Mouse (Mus musculus) lung, postnatal 0 days (tissue): ENCODE results near the gene Rcsd1. TPM values are rescaled to one million over a fixed set of nuclear protein-coding genes. Genes with fewer than 3 reads are reported as not detected.

Experiments
- ATAC-seq: fragments of 200-750 bp; cut with Nextera tagmentation; 2 replicates; pipeline ENCODE4 v1.8.0; 2017; ENCODE audit warnings: moderate library complexity
- DNase-seq: peaks from one replicate; pipeline ENCODE4 v3.0.0-alpha.2; 2016; ENCODE audit warnings: low spot score
- H3K27ac ChIP-seq: fragments of 300-500 bp; sonication (generic); 2 replicates; pipeline ENCODE4 v1.5.1; 2014; ENCODE audit warnings: antibody characterized with exemption, mild to moderate bottlenecking, low read length, mixed read lengths
- H3K27me3 ChIP-seq: fragments of 300-500 bp; sonication (generic); replicated peaks from 2 replicates; pipeline ENCODE4 v1.6.1; 2014; ENCODE audit warnings: low read length, mixed read lengths; ENCODE audit not compliant: insufficient read depth
- H3K36me3 ChIP-seq: fragments of 300-500 bp; sonication (generic); 2 replicates; pipeline ENCODE4 v1.6.1; 2014; ENCODE audit warnings: low read length, mixed read lengths; ENCODE audit not compliant: insufficient read depth
- H3K4me1 ChIP-seq: fragments of 300-500 bp; sonication (generic); 2 replicates; pipeline ENCODE4 v1.6.1; 2014; ENCODE audit warnings: antibody characterized with exemption, low read depth, low read length, mixed read lengths; ENCODE audit not compliant: insufficient read depth
- H3K4me2 ChIP-seq: fragments of 300-500 bp; sonication (generic); replicated peaks from 2 replicates; pipeline ENCODE4 v1.6.1; 2014; ENCODE audit warnings: low read depth, mild to moderate bottlenecking, low read length, moderate library complexity, mixed read lengths
- H3K4me3 ChIP-seq: fragments of 300-500 bp; sonication (generic); 2 replicates; pipeline ENCODE4 v1.5.1; 2014; ENCODE audit warnings: low read depth, low read length
- H3K9ac ChIP-seq: fragments of 300-500 bp; sonication (generic); replicated peaks from 2 replicates; pipeline ENCODE4 v1.6.1; 2014; ENCODE audit warnings: low read depth, mild to moderate bottlenecking
- H3K9me3 ChIP-seq: fragments of 300-500 bp; sonication (generic); 2 replicates; pipeline ENCODE4 v1.6.1; 2016; ENCODE audit warnings: low read length, mixed read lengths
- CTCF ChIP-seq: IDR thresholded peaks from 2 replicates; pipeline ENCODE4 v1.5.1; 2016; ENCODE audit warnings: antibody characterized with exemption, mild to moderate bottlenecking
- EP300 ChIP-seq: IDR thresholded peaks from 2 replicates; pipeline ENCODE4 v1.6.1; 2016; ENCODE audit warnings: antibody characterized with exemption, mild to moderate bottlenecking, control low read depth
- WGBS: fragments of 180-500 bp; shearing (Covaris S2); extraction: QIAGEN DNeasy Blood & Tissue Kit; methylation state at CpG from one replicate; pipeline ENCODE4 v1.1.7; 2014; 5-methylcytosine and 5-hydroxymethylcytosine counted together
- polyA plus RNA-seq: library from polyadenylated mRNA; unstranded; fragments of >200 nt; fragmentation: Nextera tagmentation; extraction: Ambion mirVana; gene quantifications from 2 replicates; pipeline ENCODE4 v1.2.1, GENCODE M21; 2015

The Rcsd1 gene
- polyA plus RNA-seq, 1 experiment from 2014 or later: 49.6 TPM

DNA sequence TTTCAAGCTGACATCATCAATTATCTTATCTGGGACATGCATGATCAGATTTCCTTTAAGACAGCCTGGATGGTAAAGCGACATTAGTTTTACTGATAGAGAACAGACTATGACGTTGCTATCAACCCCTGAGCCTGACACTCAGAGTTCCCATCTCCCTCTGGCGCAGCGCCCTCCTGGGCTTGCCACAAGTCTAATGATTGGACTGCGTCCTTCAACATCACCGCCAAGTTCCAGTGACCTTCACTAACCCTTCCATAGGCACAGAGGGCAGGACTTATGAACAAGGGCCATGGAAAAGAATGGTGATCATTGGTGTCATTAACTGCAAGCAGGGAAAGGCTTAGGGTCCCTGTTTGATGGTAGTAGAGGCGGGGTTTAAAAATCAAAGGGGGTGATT lies 12.7 kb downstream of the Rcsd1 start:
- 83% methylated on average over 7 of the region's 7 CpGs for WGBS
- TF ChIP-seq CTCF (no peak), EP300 (no peak)
- H3K4me3 ChIP-seq: no peak overlapping the region
- H3K9ac ChIP-seq: no peak overlapping the region
- H3K27me3 ChIP-seq: no peaks in the 10 kb centered on the region
- ATAC-seq: no peak
- H3K9me3 ChIP-seq: no peaks in the 10 kb centered on the region
- no peaks in the 10 kb centered on the region for H3K36me3 ChIP-seq
- no peak overlapping the region for H3K27ac ChIP-seq
- peaks cover 6% of the 10 kb centered on the region; the same call in 1 of the 2 replicates for H3K4me1 ChIP-seq
- no peak overlapping the region for H3K4me2 ChIP-seq
- no peak for DNase-seq

DNA sequence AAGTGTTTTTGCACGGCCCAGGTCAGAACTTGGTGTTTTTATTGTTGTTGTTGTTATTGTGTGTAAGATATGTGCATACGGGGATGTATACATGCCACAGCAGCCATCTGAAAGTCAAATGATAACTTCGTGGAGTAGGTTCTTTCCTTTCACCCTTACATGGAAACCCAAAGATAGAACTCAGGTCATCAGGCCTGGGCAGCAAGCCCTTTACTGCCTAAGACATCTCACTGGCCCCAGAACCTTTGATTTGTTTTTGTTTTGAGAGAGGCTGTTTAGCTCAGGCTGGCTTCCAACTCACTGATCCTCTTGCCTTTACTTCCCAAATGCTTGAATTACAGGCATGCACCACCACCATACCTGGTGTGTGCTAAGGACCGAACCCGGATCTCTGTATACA lies 13.5 kb downstream of the Rcsd1 start:
- H3K4me3 ChIP-seq: no peak overlapping the region
- WGBS: 81% methylated on average over 5 of the region's 5 CpGs
- H3K27me3 ChIP-seq: no peaks in the 10 kb centered on the region
- TF ChIP-seq CTCF (no peak), EP300 (no peak)
- no peaks in the 10 kb centered on the region for H3K36me3 ChIP-seq
- no peak overlapping the region for H3K9ac ChIP-seq
- no peak overlapping the region for H3K27ac ChIP-seq
- DNase-seq (no peak), ATAC-seq (no peak)
- H3K4me2 ChIP-seq: no peak overlapping the region
- no peaks in the 10 kb centered on the region for H3K9me3 ChIP-seq
- H3K4me1 ChIP-seq: peaks cover 6% of the 10 kb centered on the region; the same call in 1 of the 2 replicates

DNA sequence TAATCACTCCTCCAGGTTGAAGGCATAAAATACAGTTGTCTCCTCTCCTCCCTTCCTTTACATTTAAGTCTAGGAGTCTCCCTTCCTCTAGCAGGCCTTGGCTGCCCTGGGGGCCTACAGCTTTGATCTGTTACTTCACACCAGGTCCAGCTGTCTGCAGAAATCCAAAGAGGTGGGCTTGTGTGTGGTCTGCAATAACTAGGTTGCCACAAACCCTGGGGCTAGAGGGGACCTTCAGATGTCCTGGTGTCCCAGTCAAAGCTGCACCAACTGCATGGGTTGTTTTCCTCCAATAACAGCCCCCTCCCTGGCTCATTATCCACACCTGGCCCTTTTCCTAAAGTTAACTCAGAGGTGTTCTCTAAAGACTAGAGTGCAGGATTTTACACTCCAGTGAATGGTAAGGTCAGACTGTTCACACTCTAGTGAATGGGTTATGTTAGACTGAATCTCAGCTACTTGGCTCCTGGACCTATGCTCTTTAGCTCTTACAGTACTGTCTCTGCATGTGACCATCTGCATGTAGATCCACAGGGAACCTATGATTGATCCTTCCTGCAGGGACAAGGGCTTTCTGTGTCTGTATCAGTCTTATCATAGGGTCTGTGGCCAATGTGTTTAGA lies 14.1 kb downstream of the Rcsd1 start:
- Histone ChIP-seq H3K4me2 (no peak overlapping the region), H3K27me3 (no peaks in the 10 kb centered on the region), H3K9ac (no peak overlapping the region), H3K4me3 (no peak overlapping the region), H3K9me3 (no peaks in the 10 kb centered on the region), H3K4me1 (0 out of 2 replicates have a peak, but pooled peaks cover 8% of the 10 kb centered on the region), H3K27ac (no peak overlapping the region), H3K36me3 (no peaks in the 10 kb centered on the region)
- no peak for DNase-seq
- TF ChIP-seq CTCF (no peak), EP300 (no peak)
- ATAC-seq: no peak

GRCm38 (mm10) chr1:165693856-165694255 lies 15.7 kb downstream of the Rcsd1 start:
- DNase-seq (no peak), ATAC-seq (no peak)
- H3K4me1 ChIP-seq: 0 out of 2 replicates have a peak, but pooled peaks cover 8% of the 10 kb centered on the region
- no peak overlapping the region for H3K4me3 ChIP-seq
- H3K4me2 ChIP-seq: no peak overlapping the region
- no peaks in the 10 kb centered on the region for H3K9me3 ChIP-seq
- no peaks in the 10 kb centered on the region for H3K27me3 ChIP-seq
- no peak overlapping the region for H3K27ac ChIP-seq
- H3K9ac ChIP-seq: no peak overlapping the region
- no peaks in the 10 kb centered on the region for H3K36me3 ChIP-seq
- 37% methylated on average over 7 of the region's 7 CpGs for WGBS
- no peak for TF ChIP-seq CTCF
- TF ChIP-seq EP300: no peak

GRCm38 (mm10) chr1:165691516-165691915 lies 18.0 kb downstream of the Rcsd1 start:
- no peaks in the 10 kb centered on the region for H3K36me3 ChIP-seq
- H3K9ac ChIP-seq: no peak overlapping the region
- no peaks in the 10 kb centered on the region for H3K27me3 ChIP-seq
- ATAC-seq (peak; percentile 75), DNase-seq (peak; percentile 77)
- no peak overlapping the region for H3K4me3 ChIP-seq
- H3K9me3 ChIP-seq: no peaks in the 10 kb centered on the region
- H3K27ac ChIP-seq: no peak overlapping the region
- no peak overlapping the region for H3K4me2 ChIP-seq
- H3K4me1 ChIP-seq: peaks cover 16% of the 10 kb centered on the region
- 11% methylated on average over 3 of the region's 3 CpGs for WGBS
- TF ChIP-seq CTCF (peak; percentile 40), EP300 (peak; percentile 78; the same call in 1 of the 2 replicates)

GRCm38 (mm10) chr1:165689845-165690244 lies 19.7 kb downstream of the Rcsd1 start:
- H3K36me3 ChIP-seq: no peaks in the 10 kb centered on the region
- WGBS: 52% methylated on average over 5 of the region's 5 CpGs
- H3K4me3 ChIP-seq: no peak overlapping the region

DNA sequence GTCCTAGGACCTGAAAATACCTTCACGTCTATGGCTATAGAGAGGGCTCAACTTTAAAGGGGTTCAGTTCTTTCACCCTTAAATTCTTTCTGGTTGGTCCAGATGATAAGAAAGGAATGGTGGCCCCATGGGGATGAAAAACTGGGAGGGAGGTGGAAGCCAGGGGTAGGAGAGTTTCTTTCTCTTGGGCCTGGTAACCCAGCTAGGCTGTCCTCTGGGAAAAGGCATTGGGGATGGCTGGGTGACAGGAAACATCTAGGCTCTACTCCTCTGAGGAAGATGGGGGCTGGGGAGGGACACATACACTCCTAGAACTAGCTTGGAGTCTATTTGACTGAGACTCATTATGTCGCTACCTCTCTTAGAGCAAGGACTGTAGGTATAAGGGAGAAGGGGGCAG lies 21.7 kb downstream of the Rcsd1 start:
- H3K4me3 ChIP-seq: no peak overlapping the region
- 82% methylated on average over 2 of the region's 2 CpGs for WGBS
- DNase-seq (no peak), ATAC-seq (no peak)
- peaks cover 19% of the 10 kb centered on the region for H3K4me1 ChIP-seq
- TF ChIP-seq CTCF (no peak), EP300 (no peak)
- no peak overlapping the region for H3K9ac ChIP-seq
- no peaks in the 10 kb centered on the region for H3K9me3 ChIP-seq
- no peak overlapping the region for H3K4me2 ChIP-seq
- H3K36me3 ChIP-seq: no peaks in the 10 kb centered on the region
- peak overlapping the region; percentile 32; the same call in 1 of the 2 replicates for H3K27ac ChIP-seq
- no peaks in the 10 kb centered on the region for H3K27me3 ChIP-seq

More at GRCm38 (mm10) chr1:165689845-165690244, 19.7 kb downstream of the Rcsd1 start:
- Histone ChIP-seq H3K4me1 (peaks cover 22% of the 10 kb centered on the region), H3K27ac (no peak overlapping the region), H3K9me3 (no peaks in the 10 kb centered on the region), H3K27me3 (no peaks in the 10 kb centered on the region), H3K4me2 (no peak overlapping the region), H3K9ac (no peak overlapping the region)
- no peak for TF ChIP-seq EP300
- TF ChIP-seq CTCF: no peak
- DNase-seq: no peak
- no peak for ATAC-seq
